Mouse (Mus musculus): ENCODE measurements around the gene Prim2. TPM values are rescaled to one million over a fixed set of nuclear protein-coding genes. Genes with fewer than 3 reads are reported as not detected.

Prim2 gene
- polyA plus RNA-seq, 1 experiment from 2014 or later = 15.7 TPM

DNA sequence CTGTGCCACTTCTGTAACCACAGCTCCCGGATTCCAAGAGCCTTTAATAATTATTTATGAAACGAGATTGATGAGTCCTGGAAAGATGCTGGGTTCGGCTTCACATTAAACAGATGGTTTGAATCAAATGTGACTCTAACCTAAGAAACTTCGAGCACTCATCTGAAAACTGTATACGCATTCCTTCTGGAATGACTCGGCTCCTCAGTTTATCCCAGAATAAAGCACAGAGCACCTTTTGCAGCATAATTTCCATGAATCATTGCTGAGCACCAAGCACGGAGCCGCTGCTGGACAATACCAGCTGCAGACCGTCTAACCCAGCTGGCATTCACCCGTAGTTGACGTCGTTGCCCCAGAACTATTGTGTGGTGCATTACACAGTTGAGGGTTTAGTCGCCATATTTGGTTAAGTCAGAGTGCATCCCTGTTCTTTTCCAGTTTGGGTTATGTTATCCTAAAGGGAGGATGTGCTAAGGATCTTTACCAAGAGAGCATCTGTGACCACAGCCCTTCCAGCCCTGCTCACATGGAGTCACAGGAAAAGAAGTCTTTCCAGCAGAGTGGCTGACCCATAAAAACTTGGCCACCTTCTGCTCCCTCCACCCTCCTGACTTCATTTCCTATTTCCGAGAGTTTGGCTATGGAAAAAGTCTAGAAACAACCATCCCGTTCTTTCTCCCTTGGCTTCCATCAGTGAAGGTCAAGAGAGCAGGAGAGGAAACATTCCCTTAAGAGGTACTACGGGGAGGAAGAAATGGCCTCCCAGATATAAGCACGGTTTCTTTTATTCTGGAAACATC lies 3.8 kb upstream of the Prim2 start:
- TF ChIP-seq EP300 (IDR thresholded peaks at IDR 0.05; ENCODE audit: low read depth) (no peak), CTCF (IDR thresholded peaks at IDR 0.05; ENCODE audit: low read depth) (no peak)
- Histone ChIP-seq H3K36me3 (replicated peaks; ENCODE audit: insufficient read depth, low read length) (no peaks in the 10 kb centered on the region), H3K27ac (ENCODE audit: low read depth) (no peak overlapping the region), H3K27me3 (ENCODE audit: insufficient read depth, low read length) (no peaks in the 10 kb centered on the region), H3K4me1 (ENCODE audit: insufficient read depth) (0 out of 2 replicates have a peak, but pooled peaks cover 3% of the 10 kb centered on the region), H3K4me2 (ENCODE audit: low read depth, low read length) (no peak overlapping the region), H3K9ac (replicated peaks) (no peak overlapping the region), H3K9me3 (ENCODE audit: low read length) (no peaks in the 10 kb centered on the region), H3K4me3 (ENCODE audit: low read depth, low read length) (no peak overlapping the region)
- ATAC-seq = no peak
- no peak for DNase-seq
- 76% methylated on average over 17 of the region's 17 CpGs for whole genome bisulfite sequencing (ENCODE audit: insufficient replicate concordance)

GRCm38 (mm10) chr1:33672514-33672913 lies 2.9 kb upstream of the Prim2 start:
- DNase-seq = peak; percentile 31
- no peaks in the 10 kb centered on the region for H3K9me3 ChIP-seq (ENCODE audit: low read length)
- WGBS (ENCODE audit: insufficient replicate concordance) = 30% methylated on average over 3 of the region's 3 CpGs
- H3K27me3 ChIP-seq (ENCODE audit: insufficient read depth, low read length) = no peaks in the 10 kb centered on the region
- H3K36me3 ChIP-seq (replicated peaks; ENCODE audit: insufficient read depth, low read length) = peaks cover 4% of the 10 kb centered on the region; the same call in 1 of the 2 replicates
- H3K4me1 ChIP-seq (ENCODE audit: insufficient read depth) = peaks cover 5% of the 10 kb centered on the region; the same call in 1 of the 2 replicates
- no peak overlapping the region for H3K9ac ChIP-seq (replicated peaks)
- peak; percentile 32; the same call in 1 of the 2 replicates for ATAC-seq
- H3K27ac ChIP-seq (ENCODE audit: low read depth) = no peak overlapping the region
- TF ChIP-seq CTCF (IDR thresholded peaks at IDR 0.05; ENCODE audit: low read depth) = peak; percentile 68
- TF ChIP-seq EP300 (IDR thresholded peaks at IDR 0.05; ENCODE audit: low read depth) = no peak
- no peak overlapping the region for H3K4me2 ChIP-seq (ENCODE audit: low read depth, low read length)
- H3K4me3 ChIP-seq (ENCODE audit: low read depth, low read length) = no peak overlapping the region

- Histone ChIP-seq H3K4me3 (ENCODE audit: low read depth, low read length) (no peak overlapping the region), H3K9me3 (ENCODE audit: low read length) (no peaks in the 10 kb centered on the region), H3K36me3 (replicated peaks; ENCODE audit: insufficient read depth, low read length) (peaks cover 4% of the 10 kb centered on the region; the same call in 1 of the 2 replicates), H3K9ac (replicated peaks) (no peak overlapping the region), H3K4me1 (ENCODE audit: insufficient read depth) (peaks cover 5% of the 10 kb centered on the region; the same call in 1 of the 2 replicates), H3K27me3 (ENCODE audit: insufficient read depth, low read length) (no peaks in the 10 kb centered on the region), H3K4me2 (ENCODE audit: low read depth, low read length) (peak overlapping the region; percentile 1; the same call in 1 of the 2 replicates), H3K27ac (ENCODE audit: low read depth) (no peak overlapping the region)
- TF ChIP-seq EP300 (IDR thresholded peaks at IDR 0.05; ENCODE audit: low read depth) = peak; percentile 89
- no peak for TF ChIP-seq CTCF (IDR thresholded peaks at IDR 0.05; ENCODE audit: low read depth)
- DNase-seq (peak; percentile 31), ATAC-seq (peak; percentile 71)
- WGBS (ENCODE audit: insufficient replicate concordance) = 49% methylated on average over 3 of the region's 3 CpGs
Observed at GRCm38 (mm10) chr1:33672083-33672482, 2.5 kb upstream of the Prim2 start.

- Histone ChIP-seq H3K4me1 (ENCODE audit: insufficient read depth) (peaks cover 5% of the 10 kb centered on the region; the same call in 1 of the 2 replicates), H3K27ac (ENCODE audit: low read depth) (no peak overlapping the region), H3K4me3 (ENCODE audit: low read depth, low read length) (no peak overlapping the region), H3K36me3 (replicated peaks; ENCODE audit: insufficient read depth, low read length) (peaks cover 10% of the 10 kb centered on the region), H3K27me3 (ENCODE audit: insufficient read depth, low read length) (no peaks in the 10 kb centered on the region), H3K4me2 (ENCODE audit: low read depth, low read length) (no peak overlapping the region), H3K9ac (replicated peaks) (no peak overlapping the region), H3K9me3 (ENCODE audit: low read length) (no peaks in the 10 kb centered on the region)
- DNase-seq (no peak), ATAC-seq (no peak)
- no peak for TF ChIP-seq EP300 (IDR thresholded peaks at IDR 0.05; ENCODE audit: low read depth)
- no peak for TF ChIP-seq CTCF (IDR thresholded peaks at IDR 0.05; ENCODE audit: low read depth)
- 70% methylated on average over 5 of the region's 5 CpGs for WGBS (ENCODE audit: insufficient replicate concordance)
Observed at GRCm38 (mm10) chr1:33671441-33671840, 1.8 kb upstream of the Prim2 start.

- peak overlapping the region; percentile 95 for H3K4me2 ChIP-seq (ENCODE audit: low read depth, low read length)
- under 1% methylated on average over 37 of the region's 37 CpGs for WGBS (ENCODE audit: insufficient replicate concordance)
- peak; percentile 64 for ATAC-seq
- peak overlapping the region; percentile 81 for H3K27ac ChIP-seq (ENCODE audit: low read depth)
- H3K9me3 ChIP-seq (ENCODE audit: low read length) = no peaks in the 10 kb centered on the region
- H3K9ac ChIP-seq (replicated peaks) = peak overlapping the region; percentile 79
- peaks cover 5% of the 10 kb centered on the region; the same call in 1 of the 2 replicates for H3K4me1 ChIP-seq (ENCODE audit: insufficient read depth)
- TF ChIP-seq CTCF (IDR thresholded peaks at IDR 0.05; ENCODE audit: low read depth) (peak; percentile 58), EP300 (IDR thresholded peaks at IDR 0.05; ENCODE audit: low read depth) (no peak)
- no peaks in the 10 kb centered on the region for H3K27me3 ChIP-seq (ENCODE audit: insufficient read depth, low read length)
- peak; percentile 82 for DNase-seq
- peaks cover 20% of the 10 kb centered on the region for H3K36me3 ChIP-seq (replicated peaks; ENCODE audit: insufficient read depth, low read length)
- peak overlapping the region; percentile 84 for H3K4me3 ChIP-seq (ENCODE audit: low read depth, low read length)
Observed at GRCm38 (mm10) chr1:33670164-33670616, 595 bp upstream of the Prim2 start.

GRCm38 (mm10) chr1:33663605-33664117 lies 5.9 kb downstream of the Prim2 start:
- H3K4me2 ChIP-seq (ENCODE audit: low read depth, low read length) = no peak overlapping the region
- no peak for ATAC-seq

More at GRCm38 (mm10) chr1:33663605-33664117, 5.9 kb downstream of the Prim2 start:
- no peak overlapping the region for H3K27ac ChIP-seq (ENCODE audit: low read depth)
- peaks cover 51% of the 10 kb centered on the region for H3K36me3 ChIP-seq (replicated peaks; ENCODE audit: insufficient read depth, low read length)
- no peaks in the 10 kb centered on the region for H3K9me3 ChIP-seq (ENCODE audit: low read length)
- no peak for TF ChIP-seq EP300 (IDR thresholded peaks at IDR 0.05; ENCODE audit: low read depth)
- no peak for TF ChIP-seq CTCF (IDR thresholded peaks at IDR 0.05; ENCODE audit: low read depth)
- H3K4me1 ChIP-seq (ENCODE audit: insufficient read depth) = peaks cover 2% of the 10 kb centered on the region; the same call in 1 of the 2 replicates
- 84% methylated on average over 19 of the region's 19 CpGs for WGBS (ENCODE audit: insufficient replicate concordance)
- H3K9ac ChIP-seq (replicated peaks) = no peak overlapping the region
- no peak overlapping the region for H3K4me3 ChIP-seq (ENCODE audit: low read depth, low read length)
- H3K27me3 ChIP-seq (ENCODE audit: insufficient read depth, low read length) = no peaks in the 10 kb centered on the region
- DNase-seq = no peak

Data from liver, postnatal 0 days (tissue).